Mouse (Mus musculus): ENCODE measurements around the gene Gm10570.

The Gm10570 gene

GRCm38 (mm10) chr4:130308231-130309081 is at the start of gene Gm10570, which contains the start of gene Fabp3:
Gene Gm10570, minus strand, starts transcription at chr4:130308674.
Gene Fabp3, plus strand, starts transcription at chr4:130308595.
- no peak for DNase-seq (ENCODE audit: low read depth)

GRCm38 (mm10) chr4:130357946-130358345 is 49.5 kb upstream of the Gm10570 start:
- peak; percentile 31 for DNase-seq (ENCODE audit: low read depth)

GRCm38 (mm10) chr4:130352588-130352987 is 44.1 kb upstream of the Gm10570 start:
- DNase-seq (ENCODE audit: low read depth) = no peak

GRCm38 (mm10) chr4:130350690-130351422 is 42.4 kb upstream of the Gm10570 start:
- no peak for DNase-seq (ENCODE audit: low read depth)

- DNase-seq (ENCODE audit: low read depth) = peak; percentile 16
Observed at GRCm38 (mm10) chr4:130349666-130350065, 41.2 kb upstream of the Gm10570 start.

GRCm38 (mm10) chr4:130341691-130342090 is 33.2 kb upstream of the Gm10570 start:
- DNase-seq (ENCODE audit: low read depth) = peak; percentile 81

GRCm38 (mm10) chr4:130335867-130336266 is 27.4 kb upstream of the Gm10570 start:
- DNase-seq (ENCODE audit: low read depth) = no peak

- DNase-seq (ENCODE audit: low read depth) = no peak
Observed at GRCm38 (mm10) chr4:130327366-130327765, 18.9 kb upstream of the Gm10570 start.

GRCm38 (mm10) chr4:130325446-130325845 is 17.0 kb upstream of the Gm10570 start:
- no peak for DNase-seq (ENCODE audit: low read depth)

GRCm38 (mm10) chr4:130323607-130324006 is 15.1 kb upstream of the Gm10570 start:
- DNase-seq (ENCODE audit: low read depth) = no peak

GRCm38 (mm10) chr4:130323165-130323564 is 14.7 kb upstream of the Gm10570 start:
- no peak for DNase-seq (ENCODE audit: low read depth)

GRCm38 (mm10) chr4:130322567-130322966 is 14.1 kb upstream of the Gm10570 start:
- no peak for DNase-seq (ENCODE audit: low read depth)

GRCm38 (mm10) chr4:130321640-130322039 is 13.2 kb upstream of the Gm10570 start:
- no peak for DNase-seq (ENCODE audit: low read depth)

GRCm38 (mm10) chr4:130319564-130319963 is 11.1 kb upstream of the Gm10570 start:
- no peak for DNase-seq (ENCODE audit: low read depth)

- no peak for DNase-seq (ENCODE audit: low read depth)
Observed at GRCm38 (mm10) chr4:130318122-130318521, 9.6 kb upstream of the Gm10570 start.

GRCm38 (mm10) chr4:130316691-130317090 is 8.2 kb upstream of the Gm10570 start:
- DNase-seq (ENCODE audit: low read depth) = no peak

GRCm38 (mm10) chr4:130315771-130316527 is 7.5 kb upstream of the Gm10570 start:
- no peak for DNase-seq (ENCODE audit: low read depth)

GRCm38 (mm10) chr4:130313552-130313951 is 5.1 kb upstream of the Gm10570 start:
- DNase-seq (ENCODE audit: low read depth) = no peak

GRCm38 (mm10) chr4:130312526-130312925 is 4.1 kb upstream of the Gm10570 start:
- DNase-seq (ENCODE audit: low read depth) = no peak

- DNase-seq (ENCODE audit: low read depth) = no peak
Observed at GRCm38 (mm10) chr4:130309254-130309653, 780 bp upstream of the Gm10570 start.

- DNase-seq (ENCODE audit: low read depth) = no peak
Observed at GRCm38 (mm10) chr4:130307851-130308230, 633 bp downstream of the Gm10570 start.

Measured in 416B (cell line).